Mouse (Mus musculus) heart, postnatal 36 days (tissue): ENCODE measurements at regions not wholly inside any gene's neighbourhood (a gene's known extent, or its start where the extent isn't known, plus 50 kb on each side); places are given as distances from the start of the nearest gene placed in this dataset.
"Not testable (repeated sequence)": the region's sequence is repeated elsewhere in the genome, so short reads cannot be mapped to it uniquely, and the experiment has no call there.

ENCODE experiments used
- DNase-seq, 2 experiments: peaks; one replicate each; pipeline ENCODE4 v3.0.0; 2021 to 2022
- intact Hi-C: fragments of 180-260 bp; cut with DNase I; formaldehyde crosslinking; loops from one replicate; pipeline ENCODE4 v1.15.1; 2025

DNA sequence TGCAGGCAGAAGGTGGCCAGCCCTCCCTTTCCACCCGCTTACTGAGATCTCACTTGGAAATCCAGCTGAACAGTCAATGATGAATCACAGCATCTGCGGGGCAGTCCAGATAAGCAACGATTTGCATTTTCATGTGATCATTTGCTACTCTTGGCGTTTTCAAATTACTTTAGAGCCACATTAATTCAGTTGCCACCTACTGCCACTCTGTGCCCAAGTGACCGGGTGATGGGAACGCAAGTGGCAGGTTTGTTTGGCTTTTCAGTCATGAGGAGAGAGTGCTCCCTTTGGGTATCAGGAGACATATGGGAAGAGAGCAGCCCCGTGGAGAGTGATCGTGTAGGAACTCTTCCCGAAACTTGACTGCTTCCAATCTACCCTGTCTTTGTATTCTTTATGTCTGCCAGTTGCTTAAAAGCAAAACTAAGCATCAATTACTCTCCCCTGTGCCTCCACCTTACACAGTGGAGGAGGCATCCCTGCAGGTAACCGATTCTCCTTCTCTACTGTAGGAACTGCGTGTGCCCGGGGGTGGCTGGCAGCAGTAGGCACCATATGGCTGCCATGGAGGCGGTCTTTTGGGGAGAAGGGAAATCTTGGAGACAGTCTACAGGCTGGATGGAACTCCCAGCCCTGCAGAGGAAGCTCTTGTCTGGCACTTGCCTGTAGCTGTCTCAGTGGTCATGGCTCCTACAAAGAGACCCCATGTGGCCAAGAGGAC lies 132.5 kb upstream of the 1700012A03Rik start:
- DNase-seq, result no peak
- intact Hi-C loops, result no loop called here

DNA sequence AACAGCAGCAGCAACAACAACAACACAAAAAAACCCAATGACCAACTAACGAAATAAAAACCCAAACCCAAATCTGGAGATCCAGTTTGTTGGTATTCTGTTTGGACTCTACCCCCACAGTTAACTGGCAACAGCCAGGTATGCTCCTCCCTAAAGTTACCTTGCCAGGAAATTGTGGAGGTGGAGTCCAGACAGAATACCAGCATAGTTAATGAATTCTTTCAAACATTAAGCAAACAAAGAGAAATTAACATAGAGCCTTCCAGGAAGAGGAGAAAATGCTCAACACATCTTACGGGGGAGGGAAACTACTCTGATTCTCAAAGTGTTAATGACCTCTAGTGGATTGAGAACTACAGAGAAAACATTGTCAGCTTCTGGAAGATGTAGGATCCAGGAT lies 148.3 kb upstream of the 1700012A03Rik start:
- intact Hi-C loops, result no loop called here
- DNase-seq, result no peak

DNA sequence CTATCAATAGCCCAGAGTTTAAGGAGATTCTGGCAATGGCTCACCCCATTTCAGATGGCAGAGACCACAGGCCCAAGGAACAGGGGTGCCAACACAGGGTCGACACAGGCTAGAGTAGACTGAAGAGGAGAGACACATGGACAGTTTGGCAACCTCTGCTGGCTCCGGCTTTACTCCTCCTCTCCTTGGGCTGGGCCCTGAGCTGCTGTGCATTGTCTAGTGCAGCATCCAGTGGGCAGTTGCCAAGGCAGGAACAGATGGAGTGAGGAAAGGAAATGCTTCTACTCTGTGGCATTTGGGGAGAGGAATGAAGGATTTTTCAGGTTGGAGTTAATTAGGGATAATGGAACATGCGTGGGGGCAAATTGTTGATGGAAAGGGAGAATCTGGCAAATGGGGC lies 151.0 kb upstream of the 1700012A03Rik start:
- DNase-seq, result no peak
- intact Hi-C loops, result no loop called here

DNA sequence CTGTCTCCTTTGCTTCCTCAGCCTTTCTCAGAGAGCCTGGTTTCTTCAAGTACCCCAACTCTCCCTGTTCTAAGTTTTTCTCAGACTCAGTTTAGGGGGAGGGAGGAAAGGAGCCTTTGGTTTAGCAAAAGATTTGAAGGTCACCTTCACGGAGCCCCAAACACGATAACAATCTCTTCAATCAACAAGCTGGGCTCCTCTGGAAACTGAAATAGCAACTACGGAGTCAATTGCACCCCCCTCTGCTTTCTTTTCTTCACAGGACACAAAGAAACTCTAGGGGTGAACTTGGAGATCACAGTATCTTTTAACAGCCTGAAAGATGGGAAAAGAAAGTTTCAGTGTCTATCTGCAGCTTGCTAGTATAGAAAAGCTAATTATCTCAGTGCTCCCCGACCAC lies 151.4 kb upstream of the 1700012A03Rik start:
- DNase-seq, result no peak
- intact Hi-C loops, result no loop called here

DNA sequence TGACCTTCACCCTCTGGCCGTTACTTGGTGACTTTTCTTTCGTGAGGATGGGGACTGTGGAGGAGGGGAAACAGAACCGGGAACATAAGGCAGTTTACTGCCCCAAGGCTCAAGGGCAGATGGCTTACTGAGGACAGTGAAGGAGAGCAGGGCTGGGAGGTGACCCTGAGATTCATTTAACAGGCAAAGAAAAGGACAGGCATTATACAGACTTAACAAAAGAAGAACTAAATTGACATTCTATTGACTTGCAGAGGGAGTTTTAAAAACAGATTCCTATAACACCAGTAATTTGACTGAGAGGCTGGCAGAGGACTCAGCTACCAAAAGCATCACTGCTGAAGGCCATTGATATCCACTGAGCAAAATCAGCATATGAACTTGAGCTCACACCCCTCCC lies 153.0 kb upstream of the 1700012A03Rik start:
- no peak for DNase-seq
- intact Hi-C loops, result no loop called here

DNA sequence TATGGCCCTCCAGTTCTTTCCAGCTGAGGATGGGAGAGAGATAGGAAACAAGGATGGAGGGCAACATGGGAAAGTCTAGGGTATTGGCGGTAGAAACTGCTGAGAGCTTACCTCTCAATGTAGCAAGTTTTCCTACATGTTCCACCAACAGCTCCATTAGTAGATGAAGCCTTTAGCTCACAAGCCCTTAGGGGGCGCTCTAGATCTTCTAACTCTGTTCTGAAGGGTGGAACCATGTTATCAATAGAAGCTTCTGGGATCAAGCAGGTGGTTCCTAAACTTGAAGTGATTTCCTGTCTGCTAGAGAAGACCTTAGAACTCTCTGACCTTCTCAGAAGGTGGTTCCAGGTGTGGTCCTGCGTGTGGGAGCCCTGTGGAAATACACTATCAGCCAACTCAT lies 154.2 kb upstream of the 1700012A03Rik start:
- no peak for DNase-seq
- intact Hi-C loops, result no loop called here

DNA sequence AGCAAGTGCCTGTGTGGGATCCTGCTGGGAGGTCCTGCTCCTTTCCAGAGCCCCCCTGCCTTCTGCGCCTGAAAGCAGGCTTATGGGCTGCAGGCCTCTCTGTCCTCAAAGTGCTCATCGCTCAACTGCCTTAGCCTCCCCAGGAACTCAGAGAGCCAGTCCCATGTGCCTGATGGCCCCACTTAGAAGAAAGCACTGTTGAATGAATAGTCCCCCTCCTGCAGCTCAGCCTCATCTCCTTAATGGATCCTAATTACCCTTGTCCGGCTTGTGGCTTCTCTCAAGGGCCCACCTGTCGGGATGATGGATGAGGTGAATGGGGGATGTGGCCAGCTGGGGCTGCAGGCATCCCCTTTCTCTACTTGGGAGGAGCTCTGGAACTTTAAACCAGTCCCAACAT lies 163.1 kb upstream of the 1700012A03Rik start:
- intact Hi-C loops, result no loop called here
- DNase-seq, result no peak

DNA sequence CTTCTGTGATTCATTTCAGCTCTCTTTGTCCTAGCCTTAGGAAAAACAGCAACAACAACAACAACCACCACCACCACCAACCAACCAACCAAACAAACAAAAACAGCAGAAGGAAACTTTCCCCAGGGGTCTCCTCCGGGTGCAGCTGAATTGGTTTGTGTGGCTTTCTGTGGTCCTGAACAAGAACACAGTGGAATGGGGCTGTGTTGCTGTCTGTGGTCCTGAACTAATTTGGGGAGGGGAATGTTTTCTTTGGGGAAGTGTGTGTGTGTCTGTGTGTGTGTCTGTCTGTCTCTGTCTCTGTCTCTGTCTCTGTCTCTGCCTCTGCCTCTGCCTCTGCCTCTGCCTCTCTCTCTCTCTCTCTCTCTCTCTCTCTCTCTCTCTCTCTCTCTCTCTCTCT lies 164.8 kb upstream of the 1700012A03Rik start:
- not testable (repeated sequence) for DNase-seq

DNA sequence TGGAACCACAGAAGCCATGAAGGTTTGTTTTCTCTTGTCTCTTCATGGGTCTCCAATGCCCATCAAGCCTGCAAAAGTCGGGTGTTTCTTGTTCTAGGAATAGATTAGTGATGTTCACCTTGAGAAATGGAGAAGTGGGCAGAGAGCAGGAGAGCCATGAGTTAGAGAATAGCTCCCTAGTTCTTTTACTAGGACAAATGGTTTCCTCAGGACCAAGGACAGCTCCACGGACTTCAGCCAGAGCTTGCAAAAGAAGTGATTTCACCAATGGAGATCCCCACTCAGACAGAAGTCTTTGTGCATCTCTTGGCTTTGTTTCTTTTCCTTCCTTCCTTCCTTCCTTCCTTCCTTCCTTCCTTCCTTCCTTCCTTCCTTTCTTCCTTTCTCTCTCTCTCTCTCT lies 166.3 kb upstream of the 1700012A03Rik start:
- intact Hi-C loops, result no loop called here
- DNase-seq, result peak; percentile 22 to 23

More for the DNA sequence above, 164.8 kb upstream of the 1700012A03Rik start:
- intact Hi-C loops, result not testable (repeated sequence)

DNA sequence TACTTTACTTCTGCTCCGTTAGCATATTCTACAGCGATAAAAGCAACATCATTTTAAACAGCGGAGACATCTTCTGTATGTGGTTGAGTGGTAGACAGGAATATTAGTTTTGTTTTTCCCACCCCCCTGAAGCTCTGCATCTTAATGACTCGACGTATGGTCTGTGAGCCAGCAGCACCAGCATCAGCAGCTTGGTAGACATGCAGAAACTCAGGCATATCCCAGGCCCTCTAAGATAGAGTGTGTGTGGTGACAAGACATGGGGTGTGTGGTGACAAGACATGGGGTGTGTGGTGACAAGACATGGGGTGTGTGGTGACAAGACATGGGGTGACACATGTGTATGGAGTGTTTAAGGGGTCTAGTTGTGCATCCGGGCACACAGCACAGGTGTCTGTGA lies 175.4 kb upstream of the 1700012A03Rik start:
- DNase-seq, result no peak
- intact Hi-C loops, result no loop called here

DNA sequence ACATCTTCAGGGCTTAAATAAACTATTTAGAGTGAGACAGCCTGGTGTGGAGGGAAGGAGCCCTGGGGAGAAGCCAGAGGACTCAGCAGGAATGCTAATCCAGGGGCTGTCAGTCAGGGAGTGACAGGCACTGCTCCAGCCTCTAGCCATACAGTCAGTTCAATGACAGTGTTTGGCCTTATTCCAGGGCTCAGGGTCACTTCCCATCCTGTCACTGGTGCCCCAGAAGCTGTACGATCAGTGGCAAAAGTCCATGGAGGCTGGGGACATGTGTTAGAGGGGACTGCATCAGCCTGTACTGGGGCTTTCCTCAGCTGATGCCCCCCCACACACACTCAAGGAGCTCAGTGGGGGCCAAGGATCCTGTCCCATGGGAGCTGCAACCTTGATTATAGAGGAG lies 176.1 kb upstream of the 1700012A03Rik start:
- DNase-seq, result no peak
- intact Hi-C loops, result no loop called here

DNA sequence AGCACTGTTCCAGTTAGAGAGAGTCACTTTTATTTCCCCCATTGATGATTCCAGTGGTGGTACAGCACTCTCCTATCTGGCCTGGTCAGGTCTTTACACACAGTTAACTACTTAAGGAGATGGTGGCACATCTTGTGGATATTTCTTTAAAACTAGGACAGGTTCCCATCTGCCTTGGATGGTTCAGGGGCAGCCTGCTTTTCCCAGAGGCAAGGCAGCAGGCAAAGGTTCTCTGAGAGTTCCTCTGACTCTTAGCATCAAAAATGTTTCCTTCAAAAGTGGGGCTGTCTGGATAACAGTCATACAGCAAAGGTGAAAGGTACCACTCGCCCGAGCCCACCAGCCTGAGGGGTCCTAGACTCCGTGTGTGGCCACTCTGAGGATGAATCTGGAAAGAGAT lies 178.3 kb upstream of the 1700012A03Rik start:
- DNase-seq, result no peak
- intact Hi-C loops, result no loop called here

DNA sequence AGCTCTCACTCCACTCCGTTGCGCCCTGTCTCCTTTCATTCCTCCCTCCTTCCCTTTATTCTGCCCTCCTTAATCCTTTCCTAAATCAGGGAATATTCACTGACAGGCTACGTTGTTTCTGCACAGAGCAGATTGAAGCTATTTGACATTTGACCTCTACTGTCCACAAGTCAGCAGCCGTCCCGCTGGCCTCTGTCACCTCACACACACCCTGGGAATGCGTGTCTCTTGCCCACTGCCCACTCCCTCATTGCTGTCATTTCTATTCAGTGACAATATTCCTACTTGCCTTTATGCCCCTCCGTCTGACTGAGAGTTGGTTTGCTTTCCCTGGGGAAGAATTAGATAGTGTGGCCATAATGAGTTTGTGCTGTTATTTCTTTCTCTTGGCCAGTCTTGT lies 188.1 kb upstream of the 1700012A03Rik start:
- intact Hi-C loops, result no loop called here
- DNase-seq, result no peak

DNA sequence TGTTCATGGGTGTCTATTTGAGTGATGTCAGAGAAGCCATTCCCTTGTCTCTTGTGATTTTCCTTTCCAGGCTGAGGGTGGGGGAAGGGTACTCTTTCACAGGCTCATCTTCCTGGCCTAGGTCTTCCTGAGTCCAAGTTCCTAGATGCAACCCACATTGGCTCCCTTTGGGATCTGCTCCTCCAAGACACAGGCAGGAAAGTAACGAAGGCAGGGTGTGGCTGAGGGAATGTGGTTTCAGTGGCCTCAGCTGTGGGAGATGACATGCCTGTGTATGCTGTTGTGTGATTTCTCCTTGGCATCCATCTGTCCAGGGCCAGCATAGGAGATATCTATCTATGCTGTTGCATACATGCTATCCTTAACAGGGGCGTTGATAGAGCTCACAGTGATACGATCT lies 190.4 kb upstream of the 1700012A03Rik start:
- DNase-seq, result no peak
- intact Hi-C loops, result no loop called here

DNA sequence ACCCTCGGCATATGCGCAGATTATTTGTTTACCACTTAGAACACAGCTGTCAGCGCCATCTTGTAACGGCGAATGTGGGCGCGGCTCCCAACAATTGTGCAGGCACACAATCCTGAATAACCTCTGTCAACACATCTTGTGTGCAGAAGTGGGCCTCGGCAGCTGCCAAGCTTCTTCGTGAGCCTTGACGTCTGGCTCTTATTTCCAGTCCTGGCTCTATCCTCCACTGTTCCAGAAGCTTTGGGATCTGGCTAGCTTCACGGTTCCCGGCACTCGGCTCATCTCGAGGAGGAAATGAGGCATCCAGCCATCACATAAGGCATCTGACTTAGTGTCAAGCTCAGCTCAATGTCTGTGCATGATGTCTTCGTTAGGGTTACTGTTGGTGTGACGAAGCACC lies 195.8 kb upstream of the 1700012A03Rik start:
- intact Hi-C loops, result no loop called here
- no peak for DNase-seq

DNA sequence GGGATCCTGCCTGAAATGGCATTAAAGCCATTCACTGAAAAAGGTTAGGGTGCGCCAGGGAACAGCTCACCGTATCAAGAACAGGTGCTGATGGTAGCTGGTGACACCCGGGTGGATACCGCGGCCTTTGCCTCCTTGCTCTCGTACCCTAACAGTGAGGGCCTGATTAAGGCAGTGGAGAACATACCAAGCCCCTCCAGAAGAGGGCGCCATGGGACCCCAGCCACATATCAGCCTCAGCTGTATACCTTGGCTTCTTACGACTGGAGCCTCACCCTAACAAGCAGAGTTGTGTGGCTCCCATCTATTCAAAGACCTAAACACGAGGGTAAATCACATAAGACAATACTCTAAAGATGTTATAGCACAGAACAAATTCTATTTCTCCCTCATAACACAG lies 203.7 kb upstream of the 1700012A03Rik start:
- intact Hi-C loops, result no loop called here
- DNase-seq, result no peak

DNA sequence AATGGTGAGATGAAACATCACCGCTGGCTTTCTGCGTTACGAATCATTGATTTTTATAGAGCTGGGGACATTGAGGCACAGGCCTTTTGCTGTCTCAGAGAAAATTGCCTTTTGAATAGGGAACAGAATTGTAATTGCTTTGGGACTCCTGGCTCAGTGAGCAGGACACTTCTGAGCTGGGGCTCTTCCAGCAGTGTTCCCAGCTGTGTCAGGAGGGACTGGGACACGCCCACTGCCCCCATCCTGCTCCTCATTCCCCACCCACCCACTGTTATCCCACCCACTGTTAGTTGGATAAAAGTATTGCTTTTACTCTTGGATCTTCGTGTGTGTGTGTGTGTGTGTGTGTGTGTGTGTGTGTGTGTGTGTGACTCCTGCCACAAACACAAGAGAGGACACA lies 204.4 kb upstream of the 1700012A03Rik start:
- no peak for DNase-seq
- intact Hi-C loops, result no loop called here

DNA sequence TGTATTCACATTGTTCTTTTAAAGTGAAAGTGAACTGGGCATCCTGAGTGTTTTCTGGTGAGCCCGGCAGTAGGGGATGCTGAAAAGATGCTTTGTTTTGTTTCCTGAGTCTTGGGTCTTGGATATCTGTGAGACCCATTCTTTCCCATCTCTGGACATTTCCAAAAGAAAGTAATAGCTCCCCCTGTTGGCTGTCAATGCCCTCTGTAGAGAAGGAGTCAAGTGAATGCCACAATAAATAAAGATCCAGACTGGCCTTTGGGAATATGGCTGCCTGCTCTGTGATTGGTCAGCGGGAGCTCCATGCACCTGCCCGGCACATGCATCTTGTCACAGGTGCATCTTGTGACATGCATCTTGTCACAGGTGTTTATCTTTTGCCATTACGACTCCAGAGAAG lies 209.4 kb upstream of the 1700012A03Rik start:
- DNase-seq, result no peak
- intact Hi-C loops, result loop anchor here (1.0 kb wide), 1 partner anchor 176 kb away; no protein-coding TSS in a partner anchor

DNA sequence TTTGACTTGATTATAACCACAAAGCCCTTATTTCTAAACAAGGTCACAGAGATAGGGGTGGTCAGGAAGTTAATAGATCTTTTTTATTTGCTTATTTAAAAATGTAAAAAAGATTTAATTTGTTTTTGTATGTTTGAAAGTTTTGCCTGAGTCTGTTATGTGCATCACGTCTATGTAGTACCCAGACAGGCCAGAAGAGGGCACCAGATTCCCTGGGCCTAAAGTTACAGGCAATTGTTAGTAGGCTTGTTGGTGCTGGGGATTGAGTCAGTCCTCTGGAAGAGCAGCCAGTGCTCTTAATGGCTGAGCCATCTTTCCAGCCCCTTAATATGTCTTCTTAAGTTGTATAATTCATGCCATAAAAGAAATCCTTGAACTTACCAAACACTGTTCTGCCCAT lies 211.5 kb upstream of the 1700012A03Rik start:
- DNase-seq, result peak; percentile 6 to 10
- intact Hi-C loops, result no loop called here

DNA sequence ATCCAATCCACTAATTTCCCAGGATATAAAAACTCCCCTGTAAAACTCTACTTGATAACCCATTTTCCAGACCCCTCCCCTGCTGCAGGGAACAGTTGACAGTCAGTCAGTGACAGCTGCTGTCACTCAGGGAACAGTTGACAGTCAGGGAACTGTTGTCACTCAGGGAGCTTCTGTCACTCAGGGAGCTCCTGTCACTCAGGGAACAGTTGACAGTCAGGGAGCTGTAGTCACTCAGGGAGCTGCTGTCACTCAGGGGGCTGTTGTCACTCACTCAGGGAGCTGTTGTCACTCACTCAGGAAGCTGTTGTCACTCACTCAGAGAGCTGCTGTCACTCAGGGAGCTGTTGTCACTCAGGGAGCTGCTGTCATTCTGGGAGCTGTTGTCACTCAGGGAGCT lies 214.3 kb upstream of the 1700012A03Rik start:
- no peak for DNase-seq
- intact Hi-C loops, result no loop called here

DNA sequence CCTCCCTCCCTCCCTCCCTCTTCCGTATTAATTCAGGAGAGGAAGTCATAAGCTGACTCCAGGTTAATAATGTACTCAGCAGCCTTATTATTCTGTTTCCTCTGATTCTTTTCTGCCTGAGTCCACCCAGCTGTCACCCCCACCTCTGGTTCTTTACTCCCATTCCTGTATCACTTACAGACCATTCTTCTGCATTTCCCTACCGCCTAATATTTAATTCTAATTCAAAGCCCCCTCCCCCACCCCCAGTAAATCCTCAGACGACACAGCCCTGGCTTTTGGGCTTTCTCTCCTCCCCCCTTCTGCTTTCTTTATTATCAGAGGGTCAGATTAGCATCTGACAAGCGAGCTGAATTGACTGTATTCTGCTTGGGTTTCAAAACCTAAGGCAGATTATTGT lies 215.5 kb upstream of the 1700012A03Rik start:
- DNase-seq, result no peak
- intact Hi-C loops, result no loop called here

DNA sequence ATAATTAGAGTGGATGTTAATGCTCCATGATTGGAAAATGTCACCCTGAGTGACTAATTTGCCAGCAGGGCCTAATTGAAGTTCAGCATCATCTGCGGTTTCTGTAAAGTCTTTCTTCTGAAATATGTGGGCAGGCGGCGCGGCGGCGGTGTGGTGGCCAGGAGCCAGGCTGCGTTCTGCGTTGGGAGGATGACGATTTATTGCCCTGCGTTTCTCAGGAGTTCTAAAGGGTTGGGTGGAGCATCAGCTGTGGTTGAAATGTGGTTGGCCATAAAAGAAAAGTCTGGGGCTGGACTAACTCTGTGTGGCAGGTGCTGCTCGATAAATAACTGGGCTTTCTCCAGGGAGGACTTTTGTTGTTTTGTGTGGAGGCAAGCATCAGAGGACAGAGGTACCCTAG lies 219.4 kb upstream of the 1700012A03Rik start:
- intact Hi-C loops, result no loop called here

DNA sequence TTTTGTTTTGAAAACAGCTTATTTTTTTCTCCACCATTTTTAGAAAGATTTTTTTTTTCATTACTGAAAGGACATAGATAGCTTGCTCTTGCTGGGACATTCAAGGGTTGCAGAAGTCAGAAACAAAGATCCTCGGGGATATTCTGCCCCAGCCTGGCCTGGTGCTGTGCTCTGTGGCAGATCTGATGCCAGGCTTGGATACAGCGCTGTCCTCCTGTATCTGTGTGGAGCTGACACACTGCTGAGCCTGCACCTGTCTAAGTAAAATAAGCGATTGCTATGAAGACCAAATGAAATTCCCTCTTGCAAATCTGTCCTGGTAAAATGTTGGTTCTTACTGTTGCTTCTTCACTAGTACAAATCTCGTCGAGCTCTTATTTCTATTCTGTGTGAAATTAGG lies 226.4 kb upstream of the 1700012A03Rik start:
- DNase-seq, result no peak
- intact Hi-C loops, result no loop called here

More for the DNA sequence above, 219.4 kb upstream of the 1700012A03Rik start:
- no peak for DNase-seq
